Mouse (Mus musculus): ENCODE data around the gene Gm10382. TPM values are rescaled to one million over a fixed set of nuclear protein-coding genes. Genes with fewer than 3 reads are reported as not detected.
A peak's percentile ranks its signal among the peaks of the same experiment; 100 is the strongest.
"Not testable (repeated sequence)": the region's sequence is repeated elsewhere in the genome, so short reads cannot be mapped to it uniquely, and the experiment has no call there.

Gene Gm10382
- polyA plus RNA-seq, 1 experiment from 2014 or later, result 0.68 TPM

GRCm38 (mm10) chr5:125375871-125376270 is 13.3 kb upstream of the Gm10382 start:
- WGBS, result 91% methylated on average over 2 of the region's 2 CpGs
- Histone ChIP-seq H3K9me3 (no peaks in the 10 kb centered on the region), H3K27me3 (no peaks in the 10 kb centered on the region), H3K4me3 (no peak overlapping the region), H3K9ac (replicated peaks) (no peak overlapping the region), H3K4me1 (no peaks in the 10 kb centered on the region), H3K4me2 (replicated peaks) (no peak overlapping the region), H3K27ac (replicated peaks) (no peak overlapping the region), H3K36me3 (no peaks in the 10 kb centered on the region)
- no peak for ATAC-seq (ENCODE audit: low FRiP score, low read depth)

GRCm38 (mm10) chr5:125377214-125377613 is 11.9 kb upstream of the Gm10382 start:
- Histone ChIP-seq H3K27ac (replicated peaks) (no peak overlapping the region), H3K4me1 (no peaks in the 10 kb centered on the region), H3K36me3 (no peaks in the 10 kb centered on the region), H3K9me3 (no peaks in the 10 kb centered on the region), H3K27me3 (no peaks in the 10 kb centered on the region), H3K4me3 (no peak overlapping the region), H3K4me2 (replicated peaks) (no peak overlapping the region), H3K9ac (replicated peaks) (no peak overlapping the region)
- ATAC-seq (ENCODE audit: low FRiP score, low read depth), result no peak
- 64% methylated on average over 7 of the region's 7 CpGs for WGBS

- H3K9me3 ChIP-seq, result no peaks in the 10 kb centered on the region
- H3K27ac ChIP-seq (replicated peaks), result no peak overlapping the region
- no peak overlapping the region for H3K9ac ChIP-seq (replicated peaks)
- no peak for ATAC-seq (ENCODE audit: low FRiP score, low read depth)
- WGBS, result 81% methylated on average over 5 of the region's 5 CpGs
- H3K4me1 ChIP-seq, result no peaks in the 10 kb centered on the region
- H3K4me2 ChIP-seq (replicated peaks), result no peak overlapping the region
- no peaks in the 10 kb centered on the region for H3K36me3 ChIP-seq
- no peaks in the 10 kb centered on the region for H3K27me3 ChIP-seq
- H3K4me3 ChIP-seq, result no peak overlapping the region
These were observed 10.2 kb upstream of the Gm10382 start for GRCm38 (mm10) chr5:125378919-125379318.

- 81% methylated on average over 5 of the region's 5 CpGs for WGBS
- Histone ChIP-seq H3K27ac (replicated peaks) (no peak overlapping the region), H3K4me2 (replicated peaks) (no peak overlapping the region), H3K4me3 (no peak overlapping the region), H3K9ac (replicated peaks) (no peak overlapping the region), H3K4me1 (peaks cover 14% of the 10 kb centered on the region), H3K36me3 (peaks cover 17% of the 10 kb centered on the region), H3K9me3 (no peaks in the 10 kb centered on the region), H3K27me3 (no peaks in the 10 kb centered on the region)
- ATAC-seq (ENCODE audit: low FRiP score, low read depth), result no peak
These were observed 7.0 kb upstream of the Gm10382 start for GRCm38 (mm10) chr5:125381954-125382672.

GRCm38 (mm10) chr5:125382673-125383558 is 6.2 kb upstream of the Gm10382 start:
- Histone ChIP-seq H3K4me2 (replicated peaks) (no peak overlapping the region), H3K9ac (replicated peaks) (no peak overlapping the region), H3K27me3 (no peaks in the 10 kb centered on the region), H3K27ac (replicated peaks) (peak overlapping the region; percentile 17; the same call in 1 of the 2 replicates), H3K4me1 (peaks cover 14% of the 10 kb centered on the region), H3K36me3 (peaks cover 17% of the 10 kb centered on the region), H3K4me3 (no peak overlapping the region), H3K9me3 (no peaks in the 10 kb centered on the region)
- WGBS, result 55% methylated on average over 6 of the region's 6 CpGs
- no peak; the same call in 1 of the 2 replicates for ATAC-seq (ENCODE audit: low FRiP score, low read depth)

- Histone ChIP-seq H3K9me3 (no peaks in the 10 kb centered on the region), H3K4me2 (replicated peaks) (no peak overlapping the region), H3K36me3 (peaks cover 17% of the 10 kb centered on the region), H3K4me1 (peaks cover 21% of the 10 kb centered on the region), H3K9ac (replicated peaks) (no peak overlapping the region), H3K4me3 (no peak overlapping the region), H3K27me3 (no peaks in the 10 kb centered on the region), H3K27ac (replicated peaks) (no peak overlapping the region)
- 81% methylated on average over 3 of the region's 3 CpGs for WGBS
- ATAC-seq (ENCODE audit: low FRiP score, low read depth), result no peak
These were observed 5.3 kb upstream of the Gm10382 start for GRCm38 (mm10) chr5:125383637-125384420.

- no peak for ATAC-seq (ENCODE audit: low FRiP score, low read depth)
- 83% methylated on average over 2 of the region's 2 CpGs for whole genome bisulfite sequencing
- no peak overlapping the region for H3K4me3 ChIP-seq
- no peaks in the 10 kb centered on the region for H3K9me3 ChIP-seq
- no peak overlapping the region for H3K9ac ChIP-seq (replicated peaks)
- peaks cover 17% of the 10 kb centered on the region for H3K36me3 ChIP-seq
- no peaks in the 10 kb centered on the region for H3K27me3 ChIP-seq
- H3K27ac ChIP-seq (replicated peaks), result no peak overlapping the region
- peaks cover 21% of the 10 kb centered on the region for H3K4me1 ChIP-seq
- no peak overlapping the region for H3K4me2 ChIP-seq (replicated peaks)
These were observed 4.5 kb upstream of the Gm10382 start for GRCm38 (mm10) chr5:125384512-125385214.

GRCm38 (mm10) chr5:125385215-125385940 is 3.7 kb upstream of the Gm10382 start:
- H3K9ac ChIP-seq (replicated peaks), result no peak overlapping the region
- no peaks in the 10 kb centered on the region for H3K9me3 ChIP-seq
- 0 out of 2 replicates have a peak overlapping the region, but pooled peaks have one; percentile 9 for H3K4me3 ChIP-seq
- 76% methylated on average over 8 of the region's 8 CpGs for WGBS
- H3K27me3 ChIP-seq, result no peaks in the 10 kb centered on the region
- no peak for ATAC-seq (ENCODE audit: low FRiP score, low read depth)
- H3K27ac ChIP-seq (replicated peaks), result no peak overlapping the region
- H3K4me1 ChIP-seq, result peaks cover 22% of the 10 kb centered on the region
- H3K36me3 ChIP-seq, result peaks cover 17% of the 10 kb centered on the region
- H3K4me2 ChIP-seq (replicated peaks), result peak overlapping the region; percentile 11; the same call in 1 of the 2 replicates

GRCm38 (mm10) chr5:125387295-125387694 is 1.8 kb upstream of the Gm10382 start:
- H3K4me2 ChIP-seq (replicated peaks); H3K27ac ChIP-seq (replicated peaks); H3K27me3 ChIP-seq; H3K9me3 ChIP-seq; ATAC-seq (ENCODE audit: low FRiP score, low read depth); H3K9ac ChIP-seq (replicated peaks); H3K4me3 ChIP-seq: not testable (repeated sequence)
- Histone ChIP-seq H3K4me1 (peaks cover 24% of the 10 kb centered on the region), H3K36me3 (peaks cover 17% of the 10 kb centered on the region)
- 92% methylated on average over 5 of the region's 6 CpGs for WGBS

GRCm38 (mm10) chr5:125388358-125389092 is 597 bp upstream of the Gm10382 start:
- Histone ChIP-seq H3K4me2 (replicated peaks) (peak overlapping the region; percentile 98), H3K4me1 (peaks cover 32% of the 10 kb centered on the region), H3K9me3 (no peaks in the 10 kb centered on the region), H3K4me3 (peak overlapping the region; percentile 99), H3K27me3 (no peaks in the 10 kb centered on the region), H3K36me3 (peaks cover 17% of the 10 kb centered on the region), H3K9ac (replicated peaks) (peak overlapping the region; percentile 98), H3K27ac (replicated peaks) (no peak overlapping the region)
- ATAC-seq (ENCODE audit: low FRiP score, low read depth), result no peak
- 29% methylated on average over 13 of the region's 13 CpGs for WGBS

All from midbrain, embryonic 12.5 days (tissue).